Mouse (Mus musculus) hindbrain, embryonic 10.5 days (tissue): ENCODE measurements around the gene Nacc1. TPM values are rescaled to one million over a fixed set of nuclear protein-coding genes. Genes with fewer than 3 reads are reported as not detected.
"Not testable (repeated sequence)": the region's sequence is repeated elsewhere in the genome, so short reads cannot be mapped to it uniquely, and the experiment has no call there.

Experiments used
- DNase-seq: peaks from one replicate; pipeline ENCODE4 v3.0.0-alpha.2; 2017; ENCODE audit warnings: low spot score
- H3K27ac ChIP-seq: fragments of 300-500 bp; sonication (generic); 2 replicates; pipeline ENCODE4 v1.5.1; 2016; ENCODE audit warnings: mild to moderate bottlenecking, moderate library complexity
- H3K27me3 ChIP-seq: fragments of 300-500 bp; sonication (generic); 2 replicates; pipeline ENCODE4 v1.6.1; 2016; ENCODE audit warnings: mild to moderate bottlenecking; ENCODE audit not compliant: poor library complexity, insufficient read depth, severe bottlenecking
- H3K36me3 ChIP-seq: fragments of 300-500 bp; sonication (generic); 2 replicates; pipeline ENCODE4 v1.6.1; 2016; ENCODE audit warnings: mild to moderate bottlenecking, moderate library complexity
- H3K4me1 ChIP-seq: fragments of 300-500 bp; sonication (generic); replicated peaks from 2 replicates; pipeline ENCODE4 v1.6.1; 2016; ENCODE audit warnings: mild to moderate bottlenecking
- H3K4me3 ChIP-seq: fragments of 300-500 bp; sonication (generic); 2 replicates; pipeline ENCODE4 v1.5.1; 2016; ENCODE audit warnings: mild to moderate bottlenecking, moderate library complexity
- H3K9me3 ChIP-seq: fragments of 300-500 bp; sonication (generic); 2 replicates; pipeline ENCODE4 v1.6.1; 2016; ENCODE audit warnings: mild to moderate bottlenecking, moderate library complexity
- WGBS: fragments of 180-500 bp; shearing (Covaris S2); methylation state at CpG from one replicate; pipeline ENCODE4 v1.1.7; 2016; 5-methylcytosine and 5-hydroxymethylcytosine counted together
- polyA plus RNA-seq: library from polyadenylated mRNA; unstranded; fragments of >200 nt; fragmentation: Nextera tagmentation; extraction: Ambion mirVana; gene quantifications from 2 replicates; pipeline ENCODE4 v1.2.1, GENCODE M21; 2016

Gene Nacc1
- polyA plus RNA-seq, 1 experiment from 2014 or later, result 25.2 TPM

DNA sequence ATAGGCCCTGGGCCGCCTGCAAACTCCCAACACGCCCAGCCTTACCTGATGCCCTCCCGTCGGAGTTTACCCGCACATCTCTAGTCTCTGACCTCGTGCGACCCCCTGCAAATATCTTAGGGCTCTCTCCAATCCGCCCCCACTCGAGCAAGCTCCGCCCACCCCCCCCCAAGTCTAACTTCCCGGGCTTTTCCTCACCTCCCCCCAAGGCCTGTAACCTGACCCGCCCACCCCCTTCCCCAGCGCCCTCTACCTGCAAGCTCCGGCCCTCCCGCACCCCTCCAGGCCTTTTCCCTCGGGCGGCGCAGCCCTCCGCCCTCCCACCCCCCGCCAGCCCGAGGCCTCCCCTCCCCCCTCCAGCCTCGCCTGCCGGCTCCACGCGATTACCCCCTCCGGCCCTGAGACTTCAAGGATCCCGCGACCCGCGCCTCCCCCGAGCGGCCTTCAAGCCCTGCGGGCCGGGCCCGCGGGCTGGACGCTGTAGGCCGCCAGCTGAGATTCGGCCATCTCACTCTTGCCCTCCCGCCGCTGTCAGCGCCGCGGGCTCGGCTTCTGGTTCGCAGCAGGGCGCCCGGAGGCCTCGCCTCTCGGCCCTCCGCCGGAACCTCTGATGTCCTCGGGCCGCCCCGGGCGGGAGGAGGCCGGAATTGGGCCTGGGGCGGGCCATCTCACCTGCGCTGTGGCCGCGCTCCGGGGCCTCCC is 508 bp downstream of the Nacc1 start:
- H3K4me1 ChIP-seq, result peaks cover 55% of the 10 kb centered on the region
- WGBS, result under 1% methylated on average over 62 of the region's 62 CpGs
- peak; percentile 73 for DNase-seq

DNA sequence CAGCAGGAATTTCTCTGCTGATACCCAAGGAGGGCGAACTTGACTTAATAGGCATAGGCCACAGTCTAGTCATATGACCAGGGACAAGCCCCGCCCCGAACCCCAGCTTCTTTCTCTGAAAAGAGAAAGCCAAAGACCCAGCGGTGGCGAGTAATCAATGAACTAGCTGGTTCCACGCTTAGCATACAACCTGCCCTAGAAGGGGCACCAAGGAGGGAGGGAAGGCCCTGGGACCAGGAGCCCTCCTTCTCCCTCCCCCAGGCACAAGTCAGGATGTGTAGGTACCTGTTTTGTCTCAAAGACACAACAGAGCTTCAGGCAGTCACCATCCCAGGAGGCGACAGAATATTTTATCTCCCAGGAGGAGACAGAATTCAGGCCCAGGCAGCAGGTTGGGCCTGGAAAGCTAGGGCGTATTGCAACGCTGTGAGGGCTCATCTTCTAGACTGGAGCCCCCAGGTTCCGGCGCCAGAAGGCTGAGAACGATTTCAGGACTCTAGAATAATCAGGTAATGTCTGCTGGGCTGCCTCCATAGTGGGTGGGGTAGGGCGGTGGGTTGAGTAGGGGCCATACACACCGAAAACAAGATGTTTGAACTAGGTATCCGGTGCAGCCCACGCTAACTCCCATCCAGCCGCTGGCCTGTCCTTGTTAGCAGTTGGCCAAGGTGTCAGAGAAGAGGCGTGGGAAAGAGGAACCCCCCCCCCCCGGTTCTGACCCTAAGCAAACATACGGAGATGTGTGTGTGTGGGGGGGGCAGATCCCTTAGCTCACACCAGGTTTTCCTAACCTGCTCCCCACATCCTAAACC is 1.3 kb downstream of the Nacc1 start, which contains the start of gene Trmt1:
Trmt1 (plus strand) TSS at position 117 of the 812 bp plus-strand sequence.
- H3K4me3 ChIP-seq, result peak within 1 kb of the TSS; percentile 100
- 10% methylated on average over 20 of the region's 20 CpGs for WGBS
- H3K27ac ChIP-seq, result peak within 1 kb of the TSS; percentile 99
- peaks cover 46% of the 10 kb centered on the region for H3K36me3 ChIP-seq
- no peaks in the 10 kb centered on the region for H3K9me3 ChIP-seq
- DNase-seq, result no peak
- H3K4me1 ChIP-seq, result peaks cover 55% of the 10 kb centered on the region
- H3K27me3 ChIP-seq, result no peaks in the 10 kb centered on the region

More for the DNA sequence above, 508 bp downstream of the Nacc1 start:
- H3K27me3 ChIP-seq, result no peaks in the 10 kb centered on the region
- H3K4me3 ChIP-seq, result peak overlapping the region; percentile 100
- H3K27ac ChIP-seq, result peak overlapping the region; percentile 99
- H3K9me3 ChIP-seq, result no peaks in the 10 kb centered on the region
- H3K36me3 ChIP-seq, result peaks cover 46% of the 10 kb centered on the region

DNA sequence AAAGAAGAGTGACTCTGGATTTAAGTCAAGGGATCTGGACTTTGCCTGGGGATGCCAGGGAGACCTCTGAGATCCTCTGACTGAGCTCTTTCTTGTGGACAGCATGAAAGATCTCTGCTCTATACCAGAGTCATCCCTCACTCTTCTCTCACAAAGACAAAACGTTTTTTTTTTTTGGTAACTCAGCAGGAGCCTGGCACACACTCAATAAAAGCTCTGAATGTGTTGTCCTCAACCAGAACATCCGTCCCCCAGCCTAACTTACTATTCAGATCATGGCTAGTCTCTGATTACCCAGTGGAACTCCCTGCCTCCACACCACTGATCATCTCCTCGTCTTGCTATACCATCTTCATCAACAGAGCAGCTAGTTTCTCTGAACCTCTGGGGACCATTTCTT is 3.1 kb downstream of the Nacc1 start:
- no peaks in the 10 kb centered on the region for H3K27me3 ChIP-seq
- H3K36me3 ChIP-seq, result peaks cover 55% of the 10 kb centered on the region
- 45% methylated on average over 3 of the region's 3 CpGs for WGBS
- H3K4me1 ChIP-seq, result peaks cover 41% of the 10 kb centered on the region
- no peak for DNase-seq
- no peaks in the 10 kb centered on the region for H3K9me3 ChIP-seq
- H3K4me3 ChIP-seq, result 0 out of 2 replicates have a peak overlapping the region, but pooled peaks have one; percentile 6
- H3K27ac ChIP-seq, result no peak overlapping the region

DNA sequence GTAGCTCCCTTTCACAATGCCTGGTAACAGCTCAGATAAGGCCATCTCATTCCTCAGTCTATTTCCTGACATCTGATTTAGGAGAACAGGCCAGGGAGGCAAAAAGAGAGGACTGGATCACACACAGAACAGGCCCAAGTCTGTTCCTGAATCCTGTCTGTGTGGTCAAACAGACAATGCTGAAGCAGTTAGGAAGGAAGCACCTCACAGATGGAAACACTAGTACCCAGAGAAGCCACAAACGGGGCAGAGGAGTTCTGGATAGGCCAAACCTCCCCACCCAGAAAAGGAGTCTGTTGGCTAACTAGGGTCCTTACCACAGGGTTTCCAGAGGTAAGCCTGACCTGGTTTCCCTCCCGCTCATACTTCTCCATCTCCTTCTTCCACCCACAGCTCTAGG is 5.4 kb downstream of the Nacc1 start:
- Histone ChIP-seq H3K27me3 (no peaks in the 10 kb centered on the region), H3K4me1 (peaks cover 26% of the 10 kb centered on the region), H3K9me3 (no peaks in the 10 kb centered on the region), H3K27ac (no peak overlapping the region), H3K4me3 (no peak overlapping the region), H3K36me3 (peaks cover 65% of the 10 kb centered on the region)
- WGBS, result 93% methylated on average over 2 of the region's 2 CpGs
- DNase-seq, result no peak

DNA sequence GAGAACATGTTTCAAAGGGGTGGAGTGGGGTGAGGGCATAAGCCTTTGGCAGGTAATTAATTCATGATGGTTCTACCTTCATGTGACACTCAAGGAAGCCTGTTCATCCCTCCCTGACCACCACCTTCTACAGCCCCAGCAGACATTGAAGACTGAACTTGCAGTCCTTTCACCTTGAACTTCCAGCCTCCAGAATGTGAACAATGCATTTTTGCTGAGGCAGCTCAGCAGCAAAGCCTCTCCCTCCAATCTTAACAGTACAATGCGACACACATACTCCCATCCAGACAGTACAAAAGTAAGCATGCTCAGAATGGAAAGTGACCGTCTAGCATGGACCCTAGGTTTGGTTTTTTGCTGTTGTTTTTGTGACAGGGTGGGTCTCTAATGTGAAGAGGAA is 6.2 kb downstream of the Nacc1 start:
- Histone ChIP-seq H3K4me1 (peaks cover 21% of the 10 kb centered on the region), H3K4me3 (no peak overlapping the region), H3K36me3 (peaks cover 73% of the 10 kb centered on the region), H3K9me3 (no peaks in the 10 kb centered on the region), H3K27ac (no peak overlapping the region), H3K27me3 (no peaks in the 10 kb centered on the region)
- WGBS, result 89% methylated on average over 2 of the region's 2 CpGs
- DNase-seq, result no peak

DNA sequence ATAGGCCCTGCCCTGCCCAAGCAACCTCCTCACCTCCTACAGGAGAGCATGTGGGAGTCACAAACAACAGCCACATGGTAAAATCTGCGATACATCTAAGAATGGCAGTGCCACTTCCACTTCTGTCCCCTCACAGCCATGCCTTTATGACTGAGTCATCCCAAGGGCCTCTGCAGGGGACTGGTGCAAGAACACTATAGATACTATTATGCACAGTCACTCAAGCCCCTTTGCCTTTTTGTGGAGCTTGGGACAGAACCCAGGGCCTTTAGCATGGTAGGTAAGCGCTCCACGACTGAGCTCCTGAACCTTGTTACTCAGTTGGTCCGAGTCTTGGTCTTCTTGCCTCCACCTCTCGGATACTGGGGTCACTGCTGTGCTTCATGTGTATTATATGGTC is 10.4 kb downstream of the Nacc1 start:
- Histone ChIP-seq H3K9me3 (no peaks in the 10 kb centered on the region), H3K27me3 (no peaks in the 10 kb centered on the region), H3K4me1 (no peaks in the 10 kb centered on the region), H3K27ac (no peak overlapping the region), H3K36me3 (peaks cover 86% of the 10 kb centered on the region), H3K4me3 (no peak overlapping the region)
- 96% methylated on average over 5 of the region's 5 CpGs for WGBS
- DNase-seq, result no peak

DNA sequence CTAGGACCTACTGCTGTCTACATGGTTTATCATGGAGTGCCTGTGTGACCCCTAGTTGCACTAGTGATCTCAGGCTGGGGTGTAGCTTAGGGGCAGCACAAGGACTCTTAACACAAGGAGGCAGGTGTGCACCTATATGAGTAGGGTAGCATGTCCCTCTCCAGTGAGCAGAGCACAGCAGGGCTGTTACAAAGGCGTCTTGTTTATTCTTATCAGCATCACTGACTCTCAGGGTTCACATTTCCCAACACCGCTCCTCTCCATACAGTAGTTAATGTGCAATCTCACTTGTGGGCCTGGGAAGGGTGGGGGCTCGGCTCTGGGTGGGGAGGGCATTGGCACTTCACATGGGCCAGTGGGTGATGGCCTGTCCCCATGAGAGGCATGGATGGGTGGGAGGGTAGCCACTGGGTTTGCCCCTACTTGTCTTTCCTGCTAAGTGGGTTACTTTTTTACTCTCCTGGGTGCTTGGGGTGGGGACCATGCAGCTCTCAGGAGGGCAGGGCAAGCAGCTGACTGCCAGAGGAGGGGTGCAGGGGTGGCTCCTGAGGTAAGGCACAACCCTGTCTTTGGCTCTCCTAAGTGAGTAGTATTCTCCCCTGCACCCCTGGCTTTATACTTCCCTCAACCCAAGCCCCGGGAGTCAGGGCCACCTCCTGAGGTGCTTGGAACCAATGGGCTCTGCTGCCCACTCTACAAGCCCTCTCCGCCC is 17.2 kb downstream of the Nacc1 start:
- not testable (repeated sequence) for H3K4me3 ChIP-seq, H3K27me3 ChIP-seq, DNase-seq, H3K9me3 ChIP-seq, H3K27ac ChIP-seq
- Histone ChIP-seq H3K36me3 (peaks cover 80% of the 10 kb centered on the region), H3K4me1 (peaks cover 11% of the 10 kb centered on the region)
- WGBS, result 91% methylated on average over 5 of the region's 5 CpGs

DNA sequence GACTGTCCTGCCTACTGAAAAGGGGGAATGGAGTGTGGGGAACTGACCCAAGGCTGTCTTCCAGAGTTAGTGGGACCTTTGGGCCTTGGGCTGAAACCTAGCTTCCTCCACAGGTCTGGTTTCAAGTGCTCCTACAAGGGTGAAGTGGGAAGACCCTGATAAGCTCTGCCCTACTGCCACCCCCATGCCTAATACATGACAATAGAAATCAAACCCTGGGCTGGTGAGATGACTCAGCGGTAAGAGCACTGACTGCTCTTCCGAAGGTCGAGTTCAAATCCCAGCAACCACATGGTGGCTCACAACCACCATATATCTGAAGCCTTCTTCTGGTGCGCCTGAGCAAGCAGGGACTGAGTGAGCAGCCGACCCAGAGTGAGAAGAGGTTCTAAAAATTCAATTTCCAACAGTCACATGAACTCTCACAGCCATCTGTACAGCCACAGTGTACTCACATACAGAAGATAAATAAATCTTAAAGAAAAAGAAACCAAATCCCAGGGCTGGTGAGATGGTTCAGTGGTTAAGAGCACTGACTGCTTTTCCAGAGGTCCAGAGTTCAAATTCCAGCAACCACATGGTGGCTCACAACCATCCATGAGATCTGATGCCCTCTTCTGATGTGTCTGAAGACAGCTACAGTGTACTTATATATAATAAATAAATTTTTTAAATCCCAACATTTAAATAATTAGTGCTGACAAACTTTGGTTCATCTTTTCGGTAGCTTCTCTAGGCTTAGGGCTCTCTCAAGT is 18.8 kb downstream of the Nacc1 start:
- no peak overlapping the region for H3K4me3 ChIP-seq
- WGBS, result 88% methylated on average over 6 of the region's 6 CpGs
- no peaks in the 10 kb centered on the region for H3K27me3 ChIP-seq
- H3K4me1 ChIP-seq, result peaks cover 16% of the 10 kb centered on the region
- H3K27ac ChIP-seq, result no peak overlapping the region
- DNase-seq, result no peak
- H3K36me3 ChIP-seq, result peaks cover 65% of the 10 kb centered on the region
- no peaks in the 10 kb centered on the region for H3K9me3 ChIP-seq

DNA sequence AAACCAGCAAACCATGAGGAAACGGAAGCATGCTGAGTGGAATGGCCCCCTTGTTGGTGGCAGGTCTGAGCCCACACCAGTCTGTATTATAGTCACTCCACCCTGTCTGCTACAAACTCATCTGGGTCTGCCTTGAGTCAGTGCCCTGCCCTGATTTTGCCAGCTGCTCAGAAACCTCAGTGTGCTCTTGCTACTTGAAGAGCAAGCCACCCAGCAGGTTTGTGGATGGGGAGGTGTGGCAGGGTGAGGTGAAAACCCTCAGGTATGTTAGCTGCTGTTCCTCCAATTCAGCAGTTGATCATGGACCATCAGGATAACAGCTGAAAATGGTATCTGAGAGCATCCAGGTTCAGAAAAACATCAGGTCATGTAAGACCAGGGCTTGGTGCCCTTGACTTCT is 19.6 kb downstream of the Nacc1 start:
- no peaks in the 10 kb centered on the region for H3K27me3 ChIP-seq
- H3K9me3 ChIP-seq, result no peaks in the 10 kb centered on the region
- H3K4me1 ChIP-seq, result peaks cover 22% of the 10 kb centered on the region
- 76% methylated on average over 1 of the region's 1 CpGs for WGBS
- H3K4me3 ChIP-seq, result no peak overlapping the region
- no peak for DNase-seq
- no peak overlapping the region for H3K27ac ChIP-seq
- H3K36me3 ChIP-seq, result peaks cover 57% of the 10 kb centered on the region

DNA sequence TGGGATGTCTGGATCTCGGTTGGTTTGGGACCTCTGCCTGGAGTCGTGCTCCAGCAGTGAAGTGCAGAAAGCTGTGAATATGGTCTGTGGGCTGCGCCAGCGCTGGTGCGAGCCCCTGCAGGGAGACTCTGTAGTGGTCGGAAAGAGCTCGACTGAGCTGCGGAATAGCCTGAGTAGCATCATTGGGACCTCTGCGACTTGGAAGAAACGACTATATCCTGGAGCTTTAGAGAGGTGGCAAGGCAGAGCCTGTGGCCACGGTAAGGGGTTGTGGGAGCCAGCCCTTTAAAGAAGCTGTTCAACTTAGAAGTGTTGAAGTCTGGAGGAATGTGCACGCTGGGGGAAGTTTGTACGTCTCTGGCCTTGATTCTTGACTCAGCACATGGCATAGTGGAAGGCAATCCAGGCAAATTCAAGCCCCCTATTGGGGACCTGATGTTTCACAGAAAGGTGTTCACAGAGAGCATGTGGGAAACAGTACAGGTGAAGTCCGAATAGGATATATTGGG is 22.2 kb downstream of the Nacc1 start:
- H3K27ac ChIP-seq, result peak overlapping the region; percentile 95
- no peak for DNase-seq
- H3K4me3 ChIP-seq, result peak overlapping the region; percentile 97
- H3K9me3 ChIP-seq, result no peaks in the 10 kb centered on the region
- peaks cover 46% of the 10 kb centered on the region for H3K4me1 ChIP-seq
- 3% methylated on average over 14 of the region's 14 CpGs for WGBS
- H3K36me3 ChIP-seq, result peaks cover 30% of the 10 kb centered on the region
- H3K27me3 ChIP-seq, result no peaks in the 10 kb centered on the region

DNA sequence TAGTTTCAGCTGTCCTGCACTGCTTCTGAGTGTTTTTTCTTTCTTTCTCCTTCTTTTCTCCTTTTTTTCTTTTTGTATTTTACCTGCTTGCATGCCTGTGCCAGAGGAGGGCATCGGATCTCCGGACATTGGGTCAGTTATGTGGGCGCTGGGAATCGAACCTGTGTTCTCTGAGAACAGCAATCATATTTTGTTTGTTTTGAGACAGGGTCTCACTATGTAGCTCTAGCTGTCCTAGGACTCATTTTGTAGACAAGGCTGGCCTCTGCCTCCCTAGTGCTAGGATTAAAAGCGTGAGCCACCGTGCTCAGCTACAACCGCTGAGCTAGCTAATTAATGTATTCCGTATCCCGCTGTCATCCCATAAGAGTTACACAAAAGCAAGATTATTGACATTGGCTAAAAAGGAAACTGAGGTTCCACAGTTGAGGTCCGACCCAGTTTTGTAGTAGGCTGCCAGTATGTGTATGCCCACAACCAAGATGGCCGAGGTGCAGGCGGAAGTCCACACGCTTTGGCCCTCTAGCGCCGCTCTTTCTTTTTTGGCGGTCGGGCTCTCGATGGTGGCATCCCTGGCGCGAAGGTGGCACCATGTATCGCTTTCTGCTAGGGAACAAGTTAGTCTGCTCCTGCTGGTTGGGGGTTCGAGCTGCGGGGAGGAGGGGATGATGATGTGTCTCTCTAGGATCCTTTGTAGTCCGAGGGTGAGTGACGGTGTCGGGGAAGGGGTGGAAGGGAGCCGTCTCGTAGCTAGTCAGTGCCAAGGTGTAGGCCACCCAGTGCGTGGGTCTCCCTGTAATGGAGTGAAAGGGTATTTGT is 22.9 kb downstream of the Nacc1 start:
- H3K36me3 ChIP-seq, result peaks cover 24% of the 10 kb centered on the region
- H3K27ac ChIP-seq, result peak overlapping the region; percentile 95
- H3K9me3 ChIP-seq, result no peaks in the 10 kb centered on the region
- WGBS, result under 1% methylated on average over 29 of the region's 29 CpGs
- peak; percentile 83 for DNase-seq
- H3K4me3 ChIP-seq, result peak overlapping the region; percentile 97
- H3K27me3 ChIP-seq, result no peaks in the 10 kb centered on the region
- H3K4me1 ChIP-seq, result peaks cover 53% of the 10 kb centered on the region
